Mouse (Mus musculus) megakaryocyte, adult 5-6 weeks (primary cell): ENCODE data around the gene Arrb2. TPM values are rescaled to one million over a fixed set of nuclear protein-coding genes. Genes with fewer than 3 reads are reported as not detected.

Experiments used
- ATAC-seq: 2 replicates; pipeline ENCODE4 v1.8.0; 2016; ENCODE audit warnings: mild to moderate bottlenecking, inconsistent platforms; ENCODE audit not compliant: poor library complexity, severe bottlenecking
- total RNA-seq, 2 experiments: library from RNA; stranded (forward) in 1 of 2; stranded (reverse) in 1 of 2; fragments of 153-499, 151-499 nt in 1 of 2; fragments of 221-1000, 200-1000 nt in 1 of 2; gene quantifications; 2 replicates each; pipeline versions ENCODE4 v1.2.3 to v1.2.4; 2015 to 2017

The Arrb2 gene
- total RNA-seq (2015) = 140 and 157 TPM in 2 replicates
- total RNA-seq (2017) = 125 and 141 TPM in 2 replicates

GRCm38 (mm10) chr11:70432048-70432894 lies at the start of gene Arrb2:
Arrb2 (plus strand) TSS chr11:70432635.
- ATAC-seq = peak; percentile 84

DNA sequence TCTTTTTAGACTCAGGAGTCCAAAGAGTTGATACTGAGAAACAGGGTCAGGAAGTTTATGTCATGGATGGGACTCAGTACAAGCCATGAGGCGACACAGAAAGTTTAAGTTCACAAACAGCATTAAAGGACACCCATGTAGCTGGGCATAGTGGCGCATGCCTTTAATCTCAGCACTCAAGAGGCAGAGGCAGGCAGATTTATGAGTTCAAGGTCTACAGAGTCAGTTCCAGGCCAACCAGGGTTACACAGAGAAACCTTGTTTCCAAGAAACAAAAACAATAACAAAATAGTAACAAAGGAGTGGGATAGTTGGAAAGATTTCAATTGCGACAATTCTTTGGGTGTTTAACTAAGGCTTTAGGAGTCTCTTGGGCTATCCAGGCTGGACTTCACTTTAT lies 48.3 kb upstream of the Arrb2 start:
- no peak for ATAC-seq

GRCm38 (mm10) chr11:70387436-70387835 lies 45.0 kb upstream of the Arrb2 start:
- no peak for ATAC-seq

GRCm38 (mm10) chr11:70389421-70389820 lies 43.0 kb upstream of the Arrb2 start:
- no peak for ATAC-seq

- ATAC-seq = no peak
Measured at GRCm38 (mm10) chr11:70403598-70403997, 28.8 kb upstream of the Arrb2 start.

DNA sequence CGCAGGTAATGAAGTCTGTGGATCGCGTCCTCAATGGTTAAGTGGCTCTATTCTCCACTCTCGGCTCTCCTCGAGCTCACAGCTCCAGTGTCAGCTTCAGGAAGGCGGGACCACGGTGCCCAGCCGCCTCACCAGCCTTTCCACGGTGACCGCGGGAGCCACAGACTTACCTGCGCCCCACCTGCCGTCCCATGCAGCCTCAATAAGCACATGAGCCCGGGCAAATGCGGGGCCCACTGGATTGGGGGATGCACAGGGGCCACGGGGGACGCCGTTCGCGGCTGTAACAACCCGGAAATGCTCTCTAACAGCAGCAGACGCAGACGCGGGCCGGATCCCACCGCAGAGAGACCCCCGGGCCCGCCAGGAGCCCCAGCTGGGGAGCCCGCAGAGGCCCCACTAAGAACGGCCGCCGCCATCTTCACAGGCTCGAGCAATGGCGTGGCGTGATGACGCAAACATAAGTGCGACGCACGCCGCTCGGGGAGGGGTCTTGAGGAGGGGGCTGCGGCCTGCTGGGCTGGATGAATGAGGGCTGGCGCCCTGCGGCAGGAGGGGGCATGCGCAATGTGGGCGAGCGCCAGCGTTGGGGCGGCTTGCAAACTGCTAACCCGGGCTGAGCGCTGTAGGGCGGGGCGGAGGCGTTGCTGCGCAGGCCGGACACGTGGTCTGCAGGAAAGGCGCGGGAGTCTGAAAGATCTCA lies 22.7 kb upstream of the Arrb2 start, which contains the start of gene Pelp1:
Pelp1 (minus strand) TSS at position 438 of the 703 bp plus-strand sequence.
- peak; percentile 88 for ATAC-seq

GRCm38 (mm10) chr11:70410297-70410643 lies 22.2 kb upstream of the Arrb2 start:
- peak; percentile 20; the same call in 1 of the 2 replicates for ATAC-seq

- no peak for ATAC-seq
Measured at GRCm38 (mm10) chr11:70412591-70412990, 19.8 kb upstream of the Arrb2 start.

DNA sequence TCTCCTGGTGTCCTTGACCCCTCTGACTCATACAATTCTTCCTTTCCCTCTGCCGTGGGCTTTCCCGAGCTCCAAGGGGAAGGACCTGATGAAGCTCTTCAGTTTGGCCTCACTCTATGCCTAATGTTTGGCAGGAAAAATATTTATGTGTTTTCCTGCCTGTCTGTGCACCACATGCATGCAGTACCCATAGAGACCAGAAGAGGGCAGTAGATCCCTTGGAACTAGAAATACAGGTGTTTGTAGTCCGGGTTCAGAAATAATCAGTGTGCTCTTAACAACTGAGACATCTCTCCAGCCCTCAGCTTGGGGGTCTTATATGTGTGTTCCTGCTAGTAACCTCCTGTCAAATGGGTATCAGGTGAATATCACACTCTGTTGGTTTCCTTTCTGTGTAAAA lies 18.5 kb upstream of the Arrb2 start:
- peak; percentile 43; the same call in 1 of the 2 replicates for ATAC-seq

GRCm38 (mm10) chr11:70418199-70418598 lies 14.2 kb upstream of the Arrb2 start:
- ATAC-seq = peak; percentile 97

DNA sequence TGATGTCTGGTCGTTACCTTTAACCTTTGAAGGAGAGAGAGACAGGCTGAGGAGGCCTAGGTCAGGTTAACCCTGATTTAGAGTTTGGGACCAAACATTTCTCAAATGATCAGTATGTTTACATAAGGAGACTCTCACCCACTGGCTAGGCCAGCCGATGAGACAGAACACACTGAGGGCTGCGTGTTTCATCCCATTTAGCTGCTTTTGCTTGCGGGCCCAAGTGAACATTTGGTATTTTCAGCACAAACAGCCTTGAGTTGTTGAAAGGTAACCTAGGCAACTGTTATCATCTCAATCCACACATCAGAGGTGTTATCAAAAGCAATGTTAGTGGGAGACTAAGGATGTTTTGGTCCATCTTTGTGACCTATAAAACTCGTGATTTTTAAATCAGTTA lies 12.9 kb upstream of the Arrb2 start:
- no peak for ATAC-seq

GRCm38 (mm10) chr11:70426598-70426997 lies 5.8 kb upstream of the Arrb2 start:
- peak; percentile 94 for ATAC-seq

DNA sequence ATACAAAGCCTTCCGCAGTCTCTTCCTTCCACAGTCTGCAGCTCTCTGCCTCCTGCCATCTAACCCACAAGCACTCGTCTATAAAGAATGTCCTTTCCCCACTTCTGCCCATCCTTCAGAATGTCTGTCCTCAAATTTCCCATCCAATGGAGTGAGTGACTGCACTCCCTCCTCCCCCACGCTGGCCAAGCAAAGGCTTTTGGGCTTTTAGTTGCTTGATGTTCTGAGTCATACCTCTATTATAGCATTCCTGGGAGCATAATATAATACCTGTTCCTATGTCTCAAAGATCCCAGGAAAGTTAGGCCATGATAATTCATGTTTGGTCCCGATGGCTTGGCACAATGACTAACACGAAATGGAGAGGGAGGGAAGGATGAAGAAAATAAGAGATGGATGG lies 861 bp upstream of the Arrb2 start:
- ATAC-seq = no peak

DNA sequence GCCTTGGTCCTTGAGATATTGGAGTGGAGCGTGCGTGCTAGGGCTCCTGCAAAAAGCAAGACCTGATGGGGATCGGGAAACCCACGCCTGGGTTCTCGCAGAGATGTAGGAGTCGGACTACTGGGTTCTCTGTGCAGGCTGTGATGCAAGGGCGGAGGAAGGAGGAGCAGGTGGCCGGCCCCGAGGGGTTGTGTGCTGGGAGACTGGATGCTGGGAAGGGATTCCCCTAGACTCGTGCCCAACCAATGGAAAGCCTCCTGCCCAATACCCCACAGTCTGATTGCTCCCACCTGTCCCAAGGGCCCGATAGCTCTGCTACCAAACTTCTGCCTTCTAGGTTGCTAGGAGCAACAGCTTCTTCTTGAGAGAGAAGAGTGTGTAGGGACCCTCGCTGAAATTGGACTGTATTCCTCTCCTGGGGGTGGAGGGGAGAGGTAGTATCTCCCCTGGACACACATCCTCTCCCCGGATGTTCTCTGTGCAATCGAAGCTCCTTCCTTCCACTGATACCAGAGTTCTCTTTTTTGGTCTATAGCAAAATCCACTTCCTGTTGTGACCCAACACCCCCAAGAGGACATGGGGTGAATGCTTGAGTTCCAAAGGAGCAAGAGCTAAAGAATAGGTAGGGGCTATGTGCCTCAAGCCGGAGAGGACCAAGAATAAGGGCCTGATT lies 597 bp downstream of the Arrb2 start:
- ATAC-seq = peak; percentile 41

- peak; percentile 15 for ATAC-seq
Measured at GRCm38 (mm10) chr11:70433569-70433943, 1.1 kb downstream of the Arrb2 start.

GRCm38 (mm10) chr11:70433951-70434350 lies 1.5 kb downstream of the Arrb2 start:
- ATAC-seq = no peak

DNA sequence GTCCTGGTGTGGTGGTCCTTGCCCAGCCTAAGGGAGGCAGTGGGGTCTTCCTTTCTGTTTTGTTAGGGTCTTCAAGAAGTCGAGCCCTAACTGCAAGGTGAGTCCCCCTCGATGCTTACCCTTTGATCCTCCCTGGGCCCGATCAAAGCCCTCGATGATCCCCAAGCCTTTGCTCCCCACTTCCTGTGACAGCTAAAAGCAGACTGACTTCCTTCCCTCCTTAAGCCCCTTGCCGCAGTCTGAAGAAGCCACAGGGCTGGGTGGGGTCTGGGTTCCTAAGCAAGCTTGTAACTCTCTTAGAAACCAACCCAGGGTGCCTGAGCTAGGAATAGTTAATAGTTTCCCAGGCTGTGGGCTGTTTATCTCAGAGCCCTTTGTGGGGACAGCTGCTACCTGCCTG lies 3.0 kb downstream of the Arrb2 start:
- no peak for ATAC-seq

DNA sequence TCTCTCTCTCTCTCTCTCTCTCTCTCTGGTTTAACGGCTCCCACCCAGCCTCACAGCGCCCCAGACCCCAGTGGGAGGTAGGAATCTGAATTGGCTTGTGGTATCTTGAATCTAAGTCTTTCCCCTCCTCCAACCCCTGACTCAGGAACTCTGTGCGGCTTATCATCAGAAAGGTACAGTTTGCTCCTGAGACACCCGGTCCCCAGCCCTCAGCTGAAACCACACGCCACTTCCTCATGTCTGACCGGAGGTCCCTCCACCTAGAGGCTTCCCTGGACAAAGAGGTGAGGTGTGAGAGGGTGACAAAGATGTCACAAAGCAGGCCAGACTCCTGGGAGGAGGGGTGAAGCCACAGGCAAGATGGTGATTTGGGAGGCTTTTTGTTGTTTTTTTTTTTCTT lies 5.0 kb downstream of the Arrb2 start:
- ATAC-seq = peak; percentile 39

DNA sequence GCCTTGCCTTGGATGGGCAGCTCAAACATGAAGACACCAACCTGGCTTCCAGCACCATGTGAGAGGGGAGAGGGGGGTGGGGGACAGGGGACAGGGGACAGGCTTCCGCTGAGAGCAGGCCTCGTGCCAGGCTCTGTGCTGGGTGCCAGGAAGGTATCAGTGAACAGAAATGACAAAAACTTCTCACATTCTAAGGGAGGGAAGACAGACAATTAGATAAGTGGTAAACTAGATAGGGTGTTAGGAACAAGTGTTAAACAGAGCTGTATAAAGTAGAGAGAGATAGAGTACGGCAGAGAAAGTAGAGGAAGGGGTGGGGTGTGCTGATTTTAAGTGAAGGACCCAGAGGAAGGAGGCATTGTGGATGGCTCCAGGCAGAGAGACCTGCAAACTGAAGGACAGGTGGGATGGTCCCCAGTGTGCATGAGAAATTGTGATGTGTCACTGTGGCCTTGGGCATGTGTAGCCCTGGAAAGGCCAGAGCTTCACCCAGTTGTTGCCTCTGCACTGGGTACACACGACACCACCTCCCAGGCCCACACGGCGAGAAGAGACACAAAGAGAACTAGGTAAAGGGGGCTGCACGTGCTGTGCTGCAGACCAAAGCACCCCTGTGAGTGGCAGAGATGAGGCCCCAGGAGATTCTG lies 6.4 kb downstream of the Arrb2 start:
- no peak for ATAC-seq

- ATAC-seq = no peak
Measured at GRCm38 (mm10) chr11:70440637-70441036, 8.2 kb downstream of the Arrb2 start.

DNA sequence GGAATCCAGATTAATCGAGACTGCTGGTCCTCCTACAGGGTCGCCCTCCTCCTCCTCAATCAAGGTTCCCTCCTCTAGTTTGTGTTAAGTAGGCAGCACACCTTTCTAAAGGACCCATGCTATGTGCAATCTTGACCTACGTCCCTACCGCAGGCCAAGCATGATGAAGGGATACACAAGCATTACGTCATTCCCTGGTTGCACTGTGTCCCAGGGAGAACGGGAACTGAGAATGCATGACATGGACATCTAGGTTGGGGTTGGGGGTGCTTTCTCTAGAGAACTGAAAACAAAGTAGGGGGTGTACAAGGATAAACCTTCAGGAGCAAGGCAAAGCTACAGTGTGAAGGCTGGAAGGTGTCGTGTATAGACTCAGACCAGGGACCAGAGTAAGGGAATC lies 9.4 kb downstream of the Arrb2 start:
- ATAC-seq = peak; percentile 43
